Mouse (Mus musculus) embryo, embryonic 10.5 days (tissue): ENCODE results near the gene Hist1h3e.
"Not testable (repeated sequence)": the region's sequence is repeated elsewhere in the genome, so short reads cannot be mapped to it uniquely, and the experiment has no call there.

Experiments used
- DNase-seq: peaks from one replicate; pipeline ENCODE4 v3.0.0-alpha.2; 2015; ENCODE audit warnings: low spot score

Gene Hist1h3e

DNA sequence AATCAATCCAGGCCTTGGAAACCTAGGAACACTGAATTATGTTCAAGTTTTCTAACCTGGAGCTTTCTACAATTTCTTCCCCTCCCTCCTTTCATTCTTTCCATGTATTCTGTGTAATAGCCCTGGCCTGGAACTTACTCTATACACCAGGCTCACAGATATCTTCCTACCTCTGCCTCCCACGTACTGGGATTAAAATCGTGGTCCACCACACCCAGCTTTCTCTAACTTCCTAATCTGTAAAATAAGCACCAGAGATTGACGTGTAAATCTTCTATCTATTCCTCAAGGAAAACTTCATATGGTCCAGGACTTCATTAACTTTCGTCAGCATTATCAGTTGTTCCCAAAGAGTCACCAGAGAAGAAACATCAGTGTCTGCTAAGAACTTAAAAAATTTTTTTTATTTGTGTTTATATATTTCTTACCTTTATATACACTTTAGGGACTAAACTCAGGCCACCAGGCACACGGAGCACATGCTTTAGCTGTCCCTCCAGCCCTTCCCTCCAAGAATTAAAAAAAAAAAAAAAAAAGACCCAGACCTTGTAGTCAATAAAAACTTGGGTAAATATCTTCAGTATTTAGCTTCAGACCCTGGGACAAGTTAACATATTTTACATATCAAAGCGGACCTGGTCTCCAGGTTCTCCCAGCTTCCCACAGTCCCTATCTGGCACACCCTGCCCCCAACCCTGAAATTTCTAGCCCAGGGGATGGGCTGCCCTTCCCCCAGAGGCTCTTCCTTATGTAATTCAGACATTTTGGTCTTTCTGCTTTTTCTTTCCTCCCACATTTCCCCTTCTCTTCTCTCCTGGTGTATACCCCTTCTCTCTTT is 20.3 kb upstream of the Hist1h3e start:
- peak; percentile 80 for DNase-seq

DNA sequence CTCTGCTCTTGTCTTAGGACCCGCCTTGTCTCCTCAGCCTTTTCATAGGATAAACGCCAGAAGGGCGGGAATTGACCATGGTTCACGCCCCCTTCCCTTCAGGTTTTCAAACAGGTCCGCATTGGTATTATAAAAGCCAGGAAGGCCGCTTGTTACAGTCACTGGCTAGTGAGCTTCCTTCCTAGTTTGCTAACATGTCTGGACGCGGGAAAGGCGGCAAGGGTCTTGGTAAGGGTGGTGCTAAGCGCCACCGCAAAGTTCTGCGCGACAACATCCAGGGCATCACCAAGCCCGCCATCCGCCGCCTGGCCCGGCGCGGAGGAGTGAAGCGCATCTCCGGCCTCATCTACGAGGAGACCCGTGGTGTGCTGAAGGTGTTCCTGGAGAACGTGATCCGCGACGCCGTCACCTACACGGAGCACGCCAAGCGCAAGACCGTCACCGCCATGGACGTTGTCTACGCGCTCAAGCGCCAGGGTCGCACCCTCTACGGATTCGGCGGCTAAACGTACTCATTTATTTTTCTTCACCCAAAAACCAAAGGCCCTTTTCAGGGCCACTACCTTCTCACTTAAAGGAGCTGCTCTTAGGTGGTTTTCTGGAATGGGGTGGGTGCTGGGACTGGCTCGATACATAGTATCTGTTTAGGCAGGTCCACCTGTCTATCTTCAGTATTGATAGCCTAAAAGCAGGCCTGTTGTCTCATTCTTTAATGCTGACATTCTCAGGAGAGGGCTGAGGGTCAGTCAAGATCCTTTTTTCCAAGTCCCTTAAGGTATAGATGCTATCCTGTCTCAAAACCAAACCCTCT is 19.4 kb upstream of the Hist1h3e start, which contains the start of gene Hist1h4d:
Hist1h4d (plus strand) TSS at position 191 of the 811 bp plus-strand sequence.
- peak; percentile 100 for DNase-seq

DNA sequence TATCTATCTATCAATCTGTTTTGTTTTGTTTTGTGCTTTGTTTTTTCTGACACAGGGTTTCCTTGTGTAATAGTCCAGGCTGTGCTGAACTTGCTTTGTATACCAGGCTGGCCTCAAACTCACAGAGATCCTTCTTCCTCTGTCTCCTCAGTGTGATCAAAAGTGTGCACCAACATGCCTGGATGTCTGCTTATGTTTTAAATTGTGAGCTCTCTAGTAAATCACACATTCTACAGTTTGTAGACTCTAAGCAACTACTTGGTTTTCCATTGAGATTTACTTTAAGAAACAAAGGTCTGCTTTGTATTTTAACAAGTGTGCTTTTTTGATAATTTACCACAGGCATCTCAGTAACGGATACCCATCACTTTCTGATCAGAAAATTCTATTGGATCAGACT is 15.7 kb upstream of the Hist1h3e start:
- DNase-seq, result peak; percentile 36

DNA sequence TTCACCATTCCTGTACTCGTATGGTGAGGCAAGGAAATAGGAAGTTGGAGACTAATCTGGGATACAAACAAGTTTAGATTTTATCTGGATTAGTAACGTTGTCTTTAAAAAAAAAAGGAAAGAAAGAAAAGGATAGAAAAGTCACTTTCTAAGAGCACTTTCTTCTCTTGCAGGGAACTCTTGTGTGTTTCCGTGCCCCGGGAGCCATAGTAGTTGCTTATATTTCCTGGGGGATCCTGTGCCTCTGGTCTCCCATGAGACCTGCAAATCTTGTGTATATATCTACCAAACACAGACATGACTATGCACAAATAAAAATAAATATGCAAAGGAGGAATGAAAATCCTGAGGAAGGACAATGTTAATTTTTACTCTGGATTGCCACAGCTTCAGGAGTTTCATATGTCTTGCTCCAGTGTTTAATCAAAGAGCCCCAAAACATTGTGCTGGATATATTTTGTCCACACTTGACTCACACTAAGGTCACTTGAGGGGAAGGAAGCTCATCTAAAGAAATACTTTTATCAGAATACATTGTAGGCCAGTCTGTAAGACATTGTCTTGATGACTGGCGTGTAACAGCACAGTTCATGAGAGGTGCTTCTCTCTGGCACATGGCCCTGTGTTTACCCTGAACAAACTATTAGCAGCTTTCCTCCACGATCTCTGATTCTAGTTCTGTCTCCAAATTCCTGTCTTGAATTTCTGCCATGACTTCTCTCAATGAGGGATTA is 14.9 kb upstream of the Hist1h3e start:
- DNase-seq, result peak; percentile 57

DNA sequence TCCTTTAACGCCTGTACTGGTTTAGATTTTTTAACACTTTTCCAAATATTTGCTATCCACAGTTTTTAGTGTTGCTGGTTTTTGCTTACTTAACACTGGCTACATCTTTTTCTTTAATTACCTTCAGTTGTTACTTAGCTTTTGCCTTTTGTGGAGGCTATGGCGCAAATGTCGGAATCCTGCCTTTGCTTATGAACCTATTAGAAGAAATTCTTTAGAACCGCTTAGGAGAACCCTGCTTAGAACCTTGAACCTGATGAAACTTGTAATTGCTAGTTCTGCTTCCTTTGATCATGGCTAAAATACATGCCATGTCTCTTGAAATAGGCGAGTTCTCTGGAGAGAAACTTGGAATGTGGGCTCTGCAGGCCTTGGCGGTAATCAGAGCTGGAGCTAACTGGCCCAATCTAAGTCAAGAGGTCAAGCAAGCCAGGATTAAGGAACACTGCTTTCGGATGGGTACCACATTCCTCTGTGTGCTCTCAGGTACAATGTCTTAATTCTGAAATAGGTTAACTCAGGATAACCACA is 14.2 kb upstream of the Hist1h3e start:
- peak; percentile 79 for DNase-seq

DNA sequence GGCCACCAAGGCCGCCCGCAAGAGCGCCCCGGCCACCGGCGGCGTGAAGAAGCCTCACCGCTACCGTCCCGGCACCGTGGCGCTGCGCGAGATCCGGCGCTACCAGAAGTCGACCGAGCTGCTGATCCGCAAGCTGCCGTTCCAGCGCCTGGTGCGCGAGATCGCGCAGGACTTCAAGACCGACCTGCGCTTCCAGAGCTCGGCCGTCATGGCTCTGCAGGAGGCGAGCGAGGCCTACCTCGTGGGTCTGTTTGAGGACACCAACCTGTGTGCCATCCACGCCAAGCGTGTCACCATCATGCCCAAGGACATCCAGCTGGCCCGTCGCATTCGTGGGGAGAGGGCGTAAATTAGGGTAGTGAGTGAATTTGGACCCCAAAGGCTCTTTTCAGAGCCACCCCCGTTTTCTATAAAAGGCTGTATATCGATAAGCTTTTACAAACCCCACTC is 13.7 kb upstream of the Hist1h3e start:
- DNase-seq, result not testable (repeated sequence)

DNA sequence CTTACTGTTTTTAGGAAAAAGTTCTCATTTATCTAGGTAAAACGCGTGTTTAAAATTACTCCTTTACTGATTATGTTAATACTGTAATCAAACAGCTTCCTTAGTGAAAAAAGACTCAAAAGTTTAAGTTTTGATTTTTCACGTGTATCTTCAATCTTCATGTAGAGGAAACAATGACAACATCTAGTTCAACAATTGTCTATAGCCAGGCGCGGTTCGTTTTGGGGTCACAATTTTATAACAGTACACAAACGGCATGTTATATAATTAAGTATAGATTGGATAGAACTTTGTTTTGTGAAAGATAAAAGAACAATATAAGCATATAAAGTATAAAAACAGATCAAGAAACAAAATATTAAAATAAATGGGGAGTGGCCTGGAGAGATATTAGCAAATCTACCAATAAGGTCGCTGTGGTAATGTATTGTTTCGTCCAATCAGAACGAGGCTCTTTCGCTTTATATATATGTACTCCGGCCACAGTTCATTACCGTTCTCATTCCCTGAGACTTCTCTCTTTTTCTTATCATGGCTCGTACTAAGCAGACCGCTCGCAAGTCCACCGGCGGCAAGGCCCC is 13.2 kb upstream of the Hist1h3e start, which contains the start of gene Hist1h3d:
Hist1h3d (plus strand) TSS at position 493 of the 581 bp plus-strand sequence.
- DNase-seq, result peak; percentile 94

DNA sequence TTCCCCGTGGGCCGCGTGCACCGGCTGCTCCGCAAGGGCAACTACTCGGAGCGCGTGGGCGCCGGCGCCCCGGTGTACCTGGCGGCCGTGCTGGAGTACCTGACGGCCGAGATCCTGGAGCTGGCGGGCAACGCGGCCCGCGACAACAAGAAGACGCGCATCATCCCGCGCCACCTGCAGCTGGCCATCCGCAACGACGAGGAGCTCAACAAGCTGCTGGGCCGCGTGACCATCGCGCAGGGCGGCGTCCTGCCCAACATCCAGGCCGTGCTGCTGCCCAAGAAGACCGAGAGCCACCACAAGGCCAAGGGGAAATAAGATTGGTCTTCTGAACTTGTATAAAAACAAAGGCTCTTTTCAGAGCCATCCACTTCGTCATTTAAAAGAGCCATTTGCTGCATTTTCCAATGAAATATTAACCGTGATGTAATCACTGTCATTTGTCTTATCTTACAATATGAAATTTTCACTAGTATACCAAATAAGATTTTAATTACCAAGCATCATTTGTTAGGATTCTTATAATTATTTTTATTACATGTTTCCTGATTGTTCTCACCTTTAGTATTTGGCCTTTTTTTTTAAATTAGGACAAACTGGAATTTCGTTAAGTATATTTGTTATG is 12.5 kb upstream of the Hist1h3e start:
- peak; percentile 67 for DNase-seq

DNA sequence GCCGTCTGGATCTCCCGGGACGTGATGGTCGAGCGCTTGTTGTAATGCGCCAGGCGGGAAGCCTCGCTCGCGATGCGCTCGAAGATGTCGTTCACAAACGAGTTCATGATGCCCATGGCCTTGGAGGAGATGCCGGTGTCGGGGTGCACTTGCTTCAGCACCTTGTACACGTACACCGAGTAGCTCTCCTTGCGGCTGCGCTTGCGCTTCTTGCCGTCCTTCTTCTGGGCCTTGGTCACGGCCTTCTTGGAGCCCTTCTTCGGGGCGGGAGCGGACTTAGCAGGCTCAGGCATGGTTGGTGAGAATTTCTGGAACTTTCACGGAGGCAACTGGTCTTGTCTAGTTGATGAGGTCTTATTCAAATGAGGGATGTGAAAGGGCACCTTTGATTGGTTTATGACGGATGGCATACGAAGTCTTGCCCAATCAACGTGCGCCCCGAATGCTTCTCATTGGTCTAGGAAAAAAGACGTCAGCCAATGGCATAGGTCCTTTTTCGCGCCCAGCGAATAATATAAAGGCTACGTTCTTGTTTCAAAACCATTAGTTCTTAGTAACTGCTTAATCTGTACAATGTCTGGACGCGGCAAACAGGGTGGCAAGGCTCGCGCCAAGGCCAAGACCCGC is 11.8 kb upstream of the Hist1h3e start, which contains the start of the genes Hist1h2bf and Hist1h2ad:
Hist1h2bf (minus strand) TSS at position 299 of the 627 bp plus-strand sequence.
Hist1h2ad (plus strand) TSS at position 484 of the 627 bp plus-strand sequence.
- DNase-seq, result peak; percentile 99

DNA sequence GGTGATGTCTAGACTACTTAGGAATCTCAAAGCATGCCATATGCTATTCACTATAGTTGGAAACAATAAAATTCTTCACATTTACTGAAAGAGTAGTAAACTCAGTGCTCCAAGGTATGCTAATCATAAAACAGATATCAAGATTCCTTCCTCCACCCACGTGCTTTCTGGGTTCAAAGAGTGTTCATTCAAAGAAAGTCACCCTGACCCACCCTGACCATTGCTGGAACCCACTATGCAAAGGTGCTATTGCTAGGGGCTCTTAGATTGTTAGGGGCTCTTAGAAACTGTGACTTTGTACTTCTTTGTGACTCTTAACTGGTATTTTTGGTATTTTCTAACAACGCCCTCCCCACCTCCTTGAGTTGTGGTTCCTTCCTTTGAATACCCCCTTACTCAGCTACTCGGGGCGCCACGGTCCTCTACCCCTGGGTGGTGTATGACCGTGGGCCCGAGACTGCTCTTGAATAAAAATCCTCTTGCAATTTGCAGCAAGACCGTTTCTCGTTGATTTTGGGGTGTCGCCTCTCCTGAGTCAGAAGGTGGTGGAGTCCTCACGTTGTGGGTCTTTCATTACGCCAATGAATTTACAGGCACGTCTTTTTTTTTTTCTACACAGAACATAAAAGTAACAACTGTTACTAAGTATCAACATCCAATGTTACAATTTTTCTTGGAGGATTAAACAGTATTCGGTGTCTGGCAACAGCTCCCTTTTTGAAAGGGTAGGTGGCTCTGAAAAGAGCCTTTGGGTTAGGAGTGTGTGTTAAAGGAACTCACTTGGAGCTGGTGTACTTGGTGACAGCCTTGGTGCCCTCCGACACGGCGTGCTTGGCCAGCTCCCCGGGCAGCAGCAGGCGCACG is 11.1 kb upstream of the Hist1h3e start:
- DNase-seq, result peak; percentile 50

DNA sequence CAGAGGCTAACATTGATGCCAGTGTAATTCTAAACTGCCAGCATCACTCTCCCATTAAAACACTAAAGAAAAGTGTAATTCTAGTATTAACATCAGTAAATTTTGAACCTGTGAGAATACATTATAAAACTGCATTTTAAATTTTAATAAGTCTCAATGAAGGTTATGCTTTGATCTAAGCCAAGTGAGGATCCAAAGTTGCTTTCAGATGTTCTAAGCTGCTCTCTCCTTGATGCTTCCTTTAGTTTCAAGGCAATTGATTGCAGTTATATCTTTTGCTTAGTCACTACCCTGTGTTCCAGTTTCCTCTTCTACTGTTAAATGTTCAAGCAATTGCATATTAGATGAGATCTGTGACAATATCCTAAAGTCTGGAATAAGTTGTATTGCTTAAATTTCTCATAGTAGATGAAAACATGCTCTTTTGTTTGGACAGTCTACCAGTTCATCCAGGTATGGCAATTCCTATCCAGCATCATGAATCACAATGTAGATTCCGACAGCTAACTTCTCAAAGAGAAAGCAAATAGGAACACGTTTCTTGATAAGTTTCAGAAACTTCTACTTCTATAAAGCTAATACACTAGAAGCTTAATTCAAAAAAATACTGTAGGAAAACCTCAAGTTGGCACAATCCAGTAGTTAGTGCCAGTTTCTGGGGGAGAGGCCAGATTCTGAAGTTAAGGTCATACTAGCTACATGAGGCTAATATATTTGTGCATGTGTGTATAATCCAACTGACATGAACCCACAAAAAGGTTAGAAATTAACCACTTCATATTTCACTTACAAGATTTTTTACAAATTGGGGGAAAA is 10.3 kb upstream of the Hist1h3e start:
- DNase-seq, result peak; percentile 72

DNA sequence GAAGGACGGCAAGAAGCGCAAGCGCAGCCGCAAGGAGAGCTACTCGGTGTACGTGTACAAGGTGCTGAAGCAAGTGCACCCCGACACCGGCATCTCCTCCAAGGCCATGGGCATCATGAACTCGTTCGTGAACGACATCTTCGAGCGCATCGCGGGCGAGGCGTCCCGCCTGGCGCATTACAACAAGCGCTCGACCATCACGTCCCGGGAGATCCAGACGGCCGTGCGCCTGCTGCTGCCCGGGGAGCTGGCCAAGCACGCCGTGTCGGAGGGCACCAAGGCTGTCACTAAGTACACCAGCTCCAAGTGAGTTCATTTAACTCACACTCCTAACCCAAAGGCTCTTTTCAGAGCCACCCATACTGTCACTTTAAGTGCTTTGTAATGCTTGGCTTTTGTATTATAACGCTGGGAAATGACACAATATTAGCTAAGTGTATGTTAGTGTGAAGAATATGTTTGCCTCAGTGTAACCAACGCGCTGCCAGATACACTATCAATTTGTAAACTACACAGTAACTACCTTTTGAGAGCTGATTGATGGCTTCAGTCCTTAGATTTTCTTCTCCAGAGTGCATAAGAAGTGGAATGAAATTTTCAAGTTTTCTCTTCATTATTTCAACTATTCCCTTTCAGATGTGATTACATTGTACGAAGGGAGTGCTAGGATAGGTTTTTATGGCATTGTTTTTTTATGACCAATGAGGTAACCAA is 9.5 kb upstream of the Hist1h3e start:
- peak; percentile 82 for DNase-seq

DNA sequence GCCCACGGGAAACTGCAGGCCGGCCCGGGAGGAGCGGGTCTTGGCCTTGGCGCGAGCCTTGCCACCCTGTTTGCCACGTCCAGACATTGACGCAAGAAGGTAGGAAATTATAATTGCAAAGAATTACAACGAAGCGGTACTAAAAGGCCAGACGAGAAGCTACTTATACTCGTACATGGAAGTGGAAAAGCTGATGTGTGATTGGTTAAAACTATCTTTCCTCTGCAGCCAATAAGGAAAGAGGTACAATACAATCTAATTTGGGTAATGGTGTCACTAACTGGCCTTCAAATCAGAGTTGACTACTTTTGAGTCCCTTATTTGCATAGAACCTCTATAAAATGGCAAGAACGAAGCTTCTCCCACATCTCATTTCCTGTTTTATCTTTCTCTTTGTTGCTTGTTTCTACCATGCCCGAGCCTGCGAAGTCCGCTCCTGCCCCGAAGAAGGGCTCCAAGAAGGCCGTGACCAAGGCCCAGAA is 8.9 kb upstream of the Hist1h3e start, which contains the start of the genes Hist1h2ae and Hist1h2bg:
Hist1h2ae (minus strand) TSS at position 199 of the 482 bp plus-strand sequence.
Hist1h2bg (plus strand) TSS at position 375 of the 482 bp plus-strand sequence.
- DNase-seq, result peak; percentile 96

DNA sequence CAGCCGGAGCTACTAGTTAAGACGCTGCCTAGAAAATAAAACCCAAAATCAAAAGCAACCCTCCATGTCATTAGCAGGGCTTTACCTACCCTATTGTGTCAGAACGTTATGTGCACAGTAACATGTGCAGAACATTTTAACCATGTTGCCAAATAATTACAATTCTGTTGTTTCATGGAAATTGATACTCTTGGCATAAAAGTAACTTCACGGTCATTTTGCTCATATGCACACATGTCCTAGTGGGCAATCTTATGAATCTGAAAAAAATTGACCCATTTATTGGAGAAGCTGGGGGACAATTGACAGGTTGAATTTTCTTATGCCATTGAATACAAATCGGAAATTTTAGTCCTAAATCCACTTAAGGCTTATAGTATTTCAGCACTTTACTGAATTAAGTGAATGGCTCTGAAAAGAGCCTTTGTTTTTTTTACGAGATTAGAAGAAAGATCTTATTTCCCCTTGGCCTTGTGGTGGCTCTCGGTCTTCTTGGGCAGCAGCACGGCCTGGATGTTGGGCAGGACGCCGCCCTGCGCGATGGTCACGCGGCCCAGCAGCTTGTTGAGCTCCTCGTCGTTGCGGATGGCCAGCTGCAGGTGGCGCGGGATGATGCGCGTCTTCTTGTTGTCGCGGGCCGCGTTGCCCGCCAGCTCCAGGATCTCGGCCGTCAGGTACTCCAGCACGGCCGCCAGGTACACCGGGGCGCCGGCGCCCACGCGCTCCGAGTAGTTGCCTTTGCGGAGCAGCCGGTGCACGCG is 8.3 kb upstream of the Hist1h3e start:
- DNase-seq, result peak; percentile 78

DNA sequence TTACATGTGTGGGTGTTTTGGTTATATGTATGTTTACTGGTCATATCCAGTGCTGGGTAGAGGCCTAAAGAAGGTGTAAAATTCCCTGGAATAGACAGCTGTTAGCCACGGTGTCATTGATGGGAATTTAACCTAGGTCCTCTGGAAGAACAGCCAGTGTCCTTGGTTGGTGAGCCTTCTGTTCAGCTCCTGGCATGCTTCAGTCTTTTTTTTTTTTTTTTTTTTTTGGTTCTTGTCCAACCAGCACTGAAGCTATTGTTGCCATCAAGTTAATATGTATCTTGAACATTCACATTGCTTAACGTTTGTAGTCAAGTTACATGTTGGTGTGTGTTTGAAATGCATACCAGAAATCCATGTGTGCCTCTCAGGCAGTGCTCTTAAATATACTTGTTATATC is 2.3 kb upstream of the Hist1h3e start:
- no peak for DNase-seq

DNA sequence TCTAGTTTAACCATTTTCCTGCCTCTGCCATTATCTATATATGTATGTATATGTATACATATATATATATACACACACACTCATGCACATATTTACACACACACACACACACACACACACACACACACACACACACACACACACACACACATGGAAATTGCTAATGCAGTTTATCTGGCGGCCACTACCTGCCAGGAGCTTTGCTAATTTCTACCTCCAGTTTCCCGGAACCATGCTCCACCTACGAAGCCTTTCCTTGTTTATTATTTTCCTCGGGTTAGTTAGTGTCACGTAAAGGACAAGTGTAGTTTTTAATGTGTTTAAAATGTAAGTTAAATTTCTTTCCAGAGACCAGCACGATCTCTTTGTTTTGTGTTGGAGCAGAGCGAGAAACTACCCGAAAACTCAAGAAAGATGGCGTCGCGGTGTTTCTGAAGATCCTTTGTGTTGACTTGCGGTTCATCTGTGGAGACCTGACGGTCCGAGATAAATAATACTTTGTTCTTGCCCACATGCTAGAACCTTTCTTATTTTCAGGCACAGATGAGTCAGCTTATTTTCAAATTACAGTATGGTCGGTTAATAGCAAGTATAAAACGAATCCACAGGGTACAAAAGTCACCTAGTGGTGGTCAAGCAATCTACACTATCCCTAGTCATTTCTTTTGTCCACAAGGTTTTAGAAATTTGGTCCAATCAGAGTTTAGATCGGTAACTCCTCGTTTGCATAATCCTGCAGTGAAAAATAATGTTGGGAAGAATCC is 712 bp upstream of the Hist1h3e start:
- peak; percentile 85 for DNase-seq
